Mouse (Mus musculus) neural tube, embryonic 12.5 days (tissue): Measurements from ENCODE around the gene Rap1a. TPM values are rescaled to one million over a fixed set of nuclear protein-coding genes. Genes with fewer than 3 reads are reported as not detected.

Experiments used
- ATAC-seq: fragments of 200-750 bp; cut with Nextera tagmentation; 2 replicates; pipeline ENCODE4 v1.8.0; 2017; ENCODE audit warnings: low read depth, mild to moderate bottlenecking, moderate TSS enrichment, moderate library complexity; ENCODE audit not compliant: low FRiP score
- H3K27ac ChIP-seq: fragments of 300-500 bp; sonication (generic); 2 replicates; pipeline ENCODE4 v1.5.1; 2016
- H3K27me3 ChIP-seq: fragments of 300-500 bp; sonication (generic); replicated peaks from 2 replicates; pipeline ENCODE4 v1.6.1; 2016; ENCODE audit warnings: mild to moderate bottlenecking
- H3K36me3 ChIP-seq: fragments of 300-500 bp; sonication (generic); 2 replicates; pipeline ENCODE4 v1.6.1; 2016; ENCODE audit warnings: mild to moderate bottlenecking
- H3K4me1 ChIP-seq: fragments of 300-500 bp; sonication (generic); 2 replicates; pipeline ENCODE4 v1.6.1; 2016
- H3K4me2 ChIP-seq: fragments of 300-500 bp; sonication (generic); replicated peaks from 2 replicates; pipeline ENCODE4 v1.6.1; 2016; ENCODE audit warnings: mild to moderate bottlenecking
- H3K4me3 ChIP-seq: fragments of 300-500 bp; sonication (generic); 2 replicates; pipeline ENCODE4 v1.5.1; 2016
- H3K9ac ChIP-seq: fragments of 300-500 bp; sonication (generic); 2 replicates; pipeline ENCODE4 v1.6.1; 2016; ENCODE audit warnings: mild to moderate bottlenecking
- H3K9me3 ChIP-seq: fragments of 300-500 bp; sonication (generic); 2 replicates; pipeline ENCODE4 v1.6.1; 2016; ENCODE audit warnings: mild to moderate bottlenecking
- WGBS: fragments of 180-500 bp; shearing (Covaris S2); methylation state at CpG from one replicate; pipeline ENCODE4 v1.1.7; 2016; 5-methylcytosine and 5-hydroxymethylcytosine counted together
- polyA plus RNA-seq: library from polyadenylated mRNA; unstranded; fragments of >200 nt; fragmentation: Nextera tagmentation; extraction: Ambion mirVana; gene quantifications from 2 replicates; pipeline ENCODE4 v1.2.1, GENCODE M21; 2016

The Rap1a gene
- polyA plus RNA-seq, 1 experiment from 2014 or later, result 76.9 TPM

DNA sequence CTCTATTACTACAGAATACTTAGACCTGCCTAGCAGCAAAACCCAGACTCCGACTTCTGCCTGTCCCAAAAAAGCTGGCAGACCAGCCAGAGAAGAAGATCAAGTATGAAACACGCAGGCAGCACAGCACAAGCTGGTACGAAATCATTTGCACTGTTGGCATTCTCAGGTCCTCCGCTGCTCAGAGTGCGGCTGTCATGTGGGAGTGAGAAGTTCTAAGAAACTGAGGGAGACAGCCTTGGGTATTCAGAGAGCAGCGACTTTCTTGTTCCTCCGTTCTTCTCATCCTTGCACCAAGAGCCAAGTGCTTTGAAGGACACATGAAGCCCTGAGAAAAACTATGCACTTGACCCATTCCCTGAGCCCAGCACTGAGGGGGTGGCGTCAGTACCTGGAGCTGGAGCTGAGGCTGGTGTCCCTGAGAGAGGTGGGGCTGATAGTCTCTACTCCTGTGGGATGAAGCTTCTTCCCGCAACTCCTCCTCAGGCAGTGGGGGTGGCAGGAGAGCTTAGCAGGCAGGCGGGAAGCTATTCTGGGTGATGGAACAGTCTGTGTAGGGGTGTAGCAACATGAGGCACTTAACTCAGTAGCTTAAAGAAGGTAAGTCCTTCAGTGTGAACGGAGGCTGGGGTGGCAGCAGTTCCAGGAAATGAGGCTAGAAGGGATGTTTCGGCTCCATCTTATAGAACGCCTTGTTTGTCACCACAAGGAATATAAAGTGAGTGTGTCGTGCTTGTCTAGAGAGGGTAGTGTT lies 107.6 kb downstream of the Rap1a start:
- WGBS, result 82% methylated on average over 14 of the region's 14 CpGs
- Histone ChIP-seq H3K9ac (no peak overlapping the region), H3K4me3 (no peak overlapping the region), H3K27ac (no peak overlapping the region), H3K9me3 (no peaks in the 10 kb centered on the region), H3K4me1 (peaks cover 26% of the 10 kb centered on the region), H3K27me3 (peaks cover 3% of the 10 kb centered on the region; the same call in 1 of the 2 replicates), H3K36me3 (no peaks in the 10 kb centered on the region), H3K4me2 (no peak overlapping the region)
- ATAC-seq, result no peak

DNA sequence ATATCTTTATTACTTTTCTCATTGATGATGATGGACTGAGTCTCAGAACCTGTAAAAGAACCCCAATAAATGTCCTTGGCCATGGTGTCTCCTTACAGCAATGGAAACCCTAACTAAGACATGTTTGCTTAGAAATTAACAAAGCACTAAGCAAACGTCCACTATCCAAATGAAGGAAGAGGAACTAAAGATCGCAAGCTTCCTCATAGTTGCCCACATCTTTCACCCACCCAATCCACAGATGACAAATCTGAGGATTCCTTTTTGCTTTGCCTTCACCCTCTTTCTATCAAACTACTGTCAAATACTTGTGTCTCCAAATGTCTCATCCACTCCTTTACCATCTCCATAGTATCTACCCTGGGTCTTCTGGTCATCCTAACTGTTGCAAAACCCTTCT lies 112.6 kb downstream of the Rap1a start:
- no peaks in the 10 kb centered on the region for H3K27me3 ChIP-seq
- ATAC-seq, result no peak
- H3K9ac ChIP-seq, result no peak overlapping the region
- peaks cover 6% of the 10 kb centered on the region; the same call in 1 of the 2 replicates for H3K4me1 ChIP-seq
- H3K4me3 ChIP-seq, result no peak overlapping the region
- no peaks in the 10 kb centered on the region for H3K9me3 ChIP-seq
- WGBS, result 86% methylated on average over 2 of the region's 2 CpGs
- H3K4me2 ChIP-seq, result no peak overlapping the region
- no peak overlapping the region for H3K27ac ChIP-seq
- H3K36me3 ChIP-seq, result peaks cover 9% of the 10 kb centered on the region; the same call in 1 of the 2 replicates

DNA sequence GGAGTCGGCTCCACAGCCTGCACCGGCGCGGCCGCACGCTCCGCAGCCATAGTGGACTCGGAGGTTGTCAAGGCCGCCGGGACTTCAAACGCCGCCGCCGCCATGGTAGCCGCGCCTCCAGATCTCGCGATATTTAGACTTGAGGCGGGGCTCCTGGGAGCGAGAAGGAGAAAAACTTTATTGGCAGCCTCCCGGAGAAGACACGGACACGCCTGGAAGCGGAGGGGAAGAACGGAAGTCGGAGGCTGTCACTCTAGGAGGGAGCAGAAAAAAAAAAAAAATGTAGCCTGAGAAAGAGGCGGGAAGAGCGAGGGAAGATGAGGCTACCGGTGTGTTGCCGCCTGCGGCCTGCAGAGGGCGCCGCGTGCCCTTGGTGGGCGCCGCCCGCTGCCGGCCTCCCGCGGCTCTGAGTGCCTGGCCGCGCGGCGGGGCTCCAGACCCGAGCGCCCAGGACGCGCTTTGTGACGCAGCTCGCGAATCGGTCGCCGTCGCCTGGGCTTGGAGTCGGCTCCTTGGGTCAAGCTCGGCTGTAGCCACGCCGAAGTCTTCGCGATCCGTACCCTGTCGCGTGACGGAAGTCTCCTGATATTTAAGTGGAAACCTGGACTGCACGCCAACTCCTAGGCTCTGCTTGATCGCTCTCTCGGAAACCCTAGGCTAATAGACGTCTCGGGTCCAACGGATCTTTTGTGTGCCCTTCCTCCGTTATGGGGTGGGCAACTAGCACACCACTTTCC lies 113.6 kb downstream of the Rap1a start, which contains the start of gene Ddx20:
Ddx20 (minus strand) TSS at position 251 of the 737 bp plus-strand sequence.
- ATAC-seq, result peak; percentile 95
- Histone ChIP-seq H3K27me3 (no peaks in the 10 kb centered on the region), H3K4me1 (peaks cover 6% of the 10 kb centered on the region; the same call in 1 of the 2 replicates), H3K36me3 (peaks cover 19% of the 10 kb centered on the region; the same call in 1 of the 2 replicates), H3K9me3 (no peaks in the 10 kb centered on the region), H3K4me3 (peak within 1 kb of the TSS; percentile 93), H3K4me2 (peak within 1 kb of the TSS; percentile 80), H3K9ac (peak within 1 kb of the TSS; percentile 86), H3K27ac (peak within 1 kb of the TSS; percentile 68; the same call in 1 of the 2 replicates)
- WGBS, result under 1% methylated on average over 72 of the region's 72 CpGs

GRCm38 (mm10) chr3:105686394-105687323 lies 114.5 kb downstream of the Rap1a start:
- ATAC-seq, result no peak; the same call in 1 of the 2 replicates
- Histone ChIP-seq H3K4me3 (peak overlapping the region; percentile 93), H3K9ac (peak overlapping the region; percentile 86), H3K27ac (peak overlapping the region; percentile 68; the same call in 1 of the 2 replicates), H3K27me3 (no peaks in the 10 kb centered on the region), H3K4me1 (peaks cover 6% of the 10 kb centered on the region; the same call in 1 of the 2 replicates), H3K9me3 (no peaks in the 10 kb centered on the region), H3K4me2 (peak overlapping the region; percentile 80), H3K36me3 (peaks cover 22% of the 10 kb centered on the region; the same call in 1 of the 2 replicates)
- 9% methylated on average over 60 of the region's 60 CpGs for WGBS

DNA sequence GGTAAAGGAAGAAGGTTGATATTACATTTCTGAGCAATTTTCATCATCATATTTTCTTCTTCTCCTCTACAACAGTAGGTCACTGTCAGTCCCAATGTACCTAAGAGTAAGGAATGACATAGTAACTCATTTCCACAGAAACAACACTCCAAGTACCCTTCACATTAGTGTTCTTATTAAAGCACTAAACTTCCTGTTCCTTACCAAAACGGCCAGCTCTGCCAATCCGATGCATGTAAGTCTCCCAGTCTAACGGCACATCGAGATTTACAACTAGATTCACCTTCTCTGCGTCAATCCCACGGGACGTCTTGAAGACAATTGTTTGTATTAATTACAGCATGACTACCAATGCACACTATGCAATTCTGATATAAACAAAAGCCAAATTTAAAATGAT lies 120.8 kb downstream of the Rap1a start:
- H3K27ac ChIP-seq, result no peak overlapping the region

More for the DNA sequence above, 120.8 kb downstream of the Rap1a start:
- H3K4me2 ChIP-seq, result no peak overlapping the region
- no peaks in the 10 kb centered on the region for H3K27me3 ChIP-seq
- H3K9ac ChIP-seq, result no peak overlapping the region
- H3K36me3 ChIP-seq, result peaks cover 49% of the 10 kb centered on the region
- H3K4me3 ChIP-seq, result no peak overlapping the region
- H3K4me1 ChIP-seq, result no peaks in the 10 kb centered on the region
- H3K9me3 ChIP-seq, result no peaks in the 10 kb centered on the region
- ATAC-seq, result no peak
- 94% methylated on average over 7 of the region's 7 CpGs for WGBS

Other genes starting within 250 kb of the Rap1a start
- 33.8 and 34.6 TPM in 2 replicates for gene Ddx20, start 113.8 kb downstream of the Rap1a start, polyA plus RNA-seq
- 3.9 and 5.6 TPM in 2 replicates for gene Inka2, start 96.7 kb downstream of the Rap1a start, polyA plus RNA-seq
- gene Adora3, start 69.5 kb upstream of the Rap1a start, polyA plus RNA-seq, result not detected in 2 replicates
- not detected in 2 replicates for gene Tmigd3, start 69.6 kb upstream of the Rap1a start, polyA plus RNA-seq
- gene I830077J02Rik, start 131.3 kb upstream of the Rap1a start, polyA plus RNA-seq, result 0.33 and 0.55 TPM in 2 replicates
- gene Wdr77, start 158.0 kb upstream of the Rap1a start, polyA plus RNA-seq, result 99.3 and 102 TPM in 2 replicates
- 518 and 558 TPM in 2 replicates for gene Atp5f1, start 158.8 kb upstream of the Rap1a start, polyA plus RNA-seq
- 2.6 and 3.1 TPM in 2 replicates for gene Ovgp1, start 172.4 kb upstream of the Rap1a start, polyA plus RNA-seq
- gene Pifo, start 213.3 kb upstream of the Rap1a start, polyA plus RNA-seq, result 0.22 TPM in 1 of 2 replicates, not detected in the other
- gene Chil5, start 231.5 kb upstream of the Rap1a start, polyA plus RNA-seq, result not detected in 2 replicates